Mouse (Mus musculus): ENCODE measurements around the gene Ak5. TPM values are rescaled to one million over a fixed set of nuclear protein-coding genes. Genes with fewer than 3 reads are reported as not detected.

The Ak5 gene
- polyA plus RNA-seq, 1 experiment, result 1.4 TPM

- Histone ChIP-seq H3K4me3 (ENCODE audit: control insufficient read depth, low read depth, low read length) (no peak overlapping the region), H3K27me3 (ENCODE audit: control insufficient read depth, insufficient read depth, low read length) (no peaks in the 10 kb centered on the region), H3K27ac (ENCODE audit: control insufficient read depth, insufficient read depth, low read depth, low read length) (no peak overlapping the region), H3K4me1 (ENCODE audit: control insufficient read depth, insufficient read depth, low read length) (no peaks in the 10 kb centered on the region), H3K36me3 (ENCODE audit: control insufficient read depth, insufficient read depth, low read length) (no peaks in the 10 kb centered on the region)
- no peak for TF ChIP-seq CTCF (IDR thresholded peaks at IDR 0.05; ENCODE audit: control insufficient read depth, insufficient read depth, insufficient replicate concordance, low read depth, low read length)
- no peak for TF ChIP-seq POLR2A (IDR thresholded peaks at IDR 0.05; ENCODE audit: control insufficient read depth, low read depth, low read length)
Observed at GRCm38 (mm10) chr3:152516569-152516968, 151.6 kb downstream of the Ak5 start.

GRCm38 (mm10) chr3:152515959-152516358 is 152.2 kb downstream of the Ak5 start:
- TF ChIP-seq CTCF (IDR thresholded peaks at IDR 0.05; ENCODE audit: control insufficient read depth, insufficient read depth, insufficient replicate concordance, low read depth, low read length) (no peak), POLR2A (IDR thresholded peaks at IDR 0.05; ENCODE audit: control insufficient read depth, low read depth, low read length) (no peak)
- Histone ChIP-seq H3K36me3 (ENCODE audit: control insufficient read depth, insufficient read depth, low read length) (no peaks in the 10 kb centered on the region), H3K27me3 (ENCODE audit: control insufficient read depth, insufficient read depth, low read length) (no peaks in the 10 kb centered on the region), H3K4me1 (ENCODE audit: control insufficient read depth, insufficient read depth, low read length) (no peaks in the 10 kb centered on the region), H3K4me3 (ENCODE audit: control insufficient read depth, low read depth, low read length) (no peak overlapping the region), H3K27ac (ENCODE audit: control insufficient read depth, insufficient read depth, low read depth, low read length) (no peak overlapping the region)

- H3K27ac ChIP-seq (ENCODE audit: control insufficient read depth, insufficient read depth, low read depth, low read length), result no peak overlapping the region
- no peaks in the 10 kb centered on the region for H3K36me3 ChIP-seq (ENCODE audit: control insufficient read depth, insufficient read depth, low read length)
- no peaks in the 10 kb centered on the region for H3K27me3 ChIP-seq (ENCODE audit: control insufficient read depth, insufficient read depth, low read length)
- no peak for TF ChIP-seq CTCF (IDR thresholded peaks at IDR 0.05; ENCODE audit: control insufficient read depth, insufficient read depth, insufficient replicate concordance, low read depth, low read length)
- TF ChIP-seq POLR2A (IDR thresholded peaks at IDR 0.05; ENCODE audit: control insufficient read depth, low read depth, low read length), result no peak
- H3K4me3 ChIP-seq (ENCODE audit: control insufficient read depth, low read depth, low read length), result no peak overlapping the region
- H3K4me1 ChIP-seq (ENCODE audit: control insufficient read depth, insufficient read depth, low read length), result no peaks in the 10 kb centered on the region
Observed at GRCm38 (mm10) chr3:152512517-152512916, 155.6 kb downstream of the Ak5 start.

- Histone ChIP-seq H3K36me3 (ENCODE audit: control insufficient read depth, insufficient read depth, low read length) (no peaks in the 10 kb centered on the region), H3K4me1 (ENCODE audit: control insufficient read depth, insufficient read depth, low read length) (no peaks in the 10 kb centered on the region), H3K27ac (ENCODE audit: control insufficient read depth, insufficient read depth, low read depth, low read length) (no peak overlapping the region), H3K4me3 (ENCODE audit: control insufficient read depth, low read depth, low read length) (no peak overlapping the region), H3K27me3 (ENCODE audit: control insufficient read depth, insufficient read depth, low read length) (no peaks in the 10 kb centered on the region)
- TF ChIP-seq CTCF (IDR thresholded peaks at IDR 0.05; ENCODE audit: control insufficient read depth, insufficient read depth, insufficient replicate concordance, low read depth, low read length), result no peak
- TF ChIP-seq POLR2A (IDR thresholded peaks at IDR 0.05; ENCODE audit: control insufficient read depth, low read depth, low read length), result no peak
Observed at GRCm38 (mm10) chr3:152509268-152509667, 158.9 kb downstream of the Ak5 start.

GRCm38 (mm10) chr3:152508419-152508993 is 159.7 kb downstream of the Ak5 start:
- Histone ChIP-seq H3K27me3 (ENCODE audit: control insufficient read depth, insufficient read depth, low read length) (no peaks in the 10 kb centered on the region), H3K4me1 (ENCODE audit: control insufficient read depth, insufficient read depth, low read length) (no peaks in the 10 kb centered on the region), H3K27ac (ENCODE audit: control insufficient read depth, insufficient read depth, low read depth, low read length) (no peak overlapping the region), H3K36me3 (ENCODE audit: control insufficient read depth, insufficient read depth, low read length) (no peaks in the 10 kb centered on the region), H3K4me3 (ENCODE audit: control insufficient read depth, low read depth, low read length) (no peak overlapping the region)
- TF ChIP-seq POLR2A (IDR thresholded peaks at IDR 0.05; ENCODE audit: control insufficient read depth, low read depth, low read length) (no peak), CTCF (IDR thresholded peaks at IDR 0.05; ENCODE audit: control insufficient read depth, insufficient read depth, insufficient replicate concordance, low read depth, low read length) (no peak)

GRCm38 (mm10) chr3:152507900-152508299 is 160.3 kb downstream of the Ak5 start:
- H3K4me1 ChIP-seq (ENCODE audit: control insufficient read depth, insufficient read depth, low read length), result no peaks in the 10 kb centered on the region
- H3K27me3 ChIP-seq (ENCODE audit: control insufficient read depth, insufficient read depth, low read length), result no peaks in the 10 kb centered on the region
- H3K36me3 ChIP-seq (ENCODE audit: control insufficient read depth, insufficient read depth, low read length), result no peaks in the 10 kb centered on the region
- H3K4me3 ChIP-seq (ENCODE audit: control insufficient read depth, low read depth, low read length), result no peak overlapping the region
- no peak overlapping the region for H3K27ac ChIP-seq (ENCODE audit: control insufficient read depth, insufficient read depth, low read depth, low read length)
- TF ChIP-seq CTCF (IDR thresholded peaks at IDR 0.05; ENCODE audit: control insufficient read depth, insufficient read depth, insufficient replicate concordance, low read depth, low read length), result no peak
- TF ChIP-seq POLR2A (IDR thresholded peaks at IDR 0.05; ENCODE audit: control insufficient read depth, low read depth, low read length), result no peak

- Histone ChIP-seq H3K36me3 (ENCODE audit: control insufficient read depth, insufficient read depth, low read length) (no peaks in the 10 kb centered on the region), H3K4me3 (ENCODE audit: control insufficient read depth, low read depth, low read length) (no peak overlapping the region), H3K4me1 (ENCODE audit: control insufficient read depth, insufficient read depth, low read length) (no peaks in the 10 kb centered on the region), H3K27ac (ENCODE audit: control insufficient read depth, insufficient read depth, low read depth, low read length) (no peak overlapping the region), H3K27me3 (ENCODE audit: control insufficient read depth, insufficient read depth, low read length) (no peaks in the 10 kb centered on the region)
- TF ChIP-seq POLR2A (IDR thresholded peaks at IDR 0.05; ENCODE audit: control insufficient read depth, low read depth, low read length) (no peak), CTCF (IDR thresholded peaks at IDR 0.05; ENCODE audit: control insufficient read depth, insufficient read depth, insufficient replicate concordance, low read depth, low read length) (no peak)
Observed at GRCm38 (mm10) chr3:152498968-152499696, 169.0 kb downstream of the Ak5 start.

All from testis, adult 2 months (tissue).